Mouse (Mus musculus) neural tube, embryonic 13.5 days (tissue): ENCODE results near the gene Map3k1. TPM values are rescaled to one million over a fixed set of nuclear protein-coding genes. Genes with fewer than 3 reads are reported as not detected.

Experiments used
- ATAC-seq: fragments of 200-750 bp; cut with Nextera tagmentation; 2 replicates; pipeline ENCODE4 v1.8.0; 2017; ENCODE audit warnings: low read depth, mild to moderate bottlenecking, moderate TSS enrichment, moderate library complexity
- H3K27ac ChIP-seq: fragments of 300-500 bp; sonication (generic); replicated peaks from 2 replicates; pipeline ENCODE4 v1.5.1; 2015; ENCODE audit warnings: moderate library complexity, mild to moderate bottlenecking, inconsistent platforms
- H3K27me3 ChIP-seq: fragments of 300-500 bp; sonication (generic); 2 replicates; pipeline ENCODE4 v1.6.1; 2015; ENCODE audit warnings: mild to moderate bottlenecking, inconsistent platforms
- H3K36me3 ChIP-seq: fragments of 300-500 bp; sonication (generic); 2 replicates; pipeline ENCODE4 v1.6.1; 2015; ENCODE audit warnings: mild to moderate bottlenecking, inconsistent platforms
- H3K4me1 ChIP-seq: fragments of 300-500 bp; sonication (generic); replicated peaks from 2 replicates; pipeline ENCODE4 v1.6.1; 2015; ENCODE audit warnings: inconsistent platforms
- H3K4me2 ChIP-seq: fragments of 300-500 bp; sonication (generic); 2 replicates; pipeline ENCODE4 v1.6.1; 2015; ENCODE audit warnings: inconsistent platforms, mild to moderate bottlenecking, moderate library complexity
- H3K4me3 ChIP-seq: fragments of 300-500 bp; sonication (generic); 2 replicates; pipeline ENCODE4 v1.5.1; 2015; ENCODE audit warnings: mild to moderate bottlenecking, inconsistent platforms
- H3K9ac ChIP-seq: fragments of 300-500 bp; sonication (generic); 2 replicates; pipeline ENCODE4 v1.6.1; 2015; ENCODE audit warnings: moderate library complexity, mild to moderate bottlenecking, inconsistent platforms
- H3K9me3 ChIP-seq: fragments of 300-500 bp; sonication (generic); 2 replicates; pipeline ENCODE4 v1.6.1; 2016; ENCODE audit warnings: inconsistent platforms
- WGBS: fragments of 180-500 bp; shearing (Covaris S2); methylation state at CpG from one replicate; pipeline ENCODE4 v1.1.7; 2015; 5-methylcytosine and 5-hydroxymethylcytosine counted together
- polyA plus RNA-seq: library from polyadenylated mRNA; unstranded; fragments of >200 nt; fragmentation: Nextera tagmentation; extraction: Ambion mirVana; gene quantifications from 2 replicates; pipeline ENCODE4 v1.2.1, GENCODE M21; 2015

Map3k1 gene
- polyA plus RNA-seq, 1 experiment from 2014 or later = 12.2 TPM

DNA sequence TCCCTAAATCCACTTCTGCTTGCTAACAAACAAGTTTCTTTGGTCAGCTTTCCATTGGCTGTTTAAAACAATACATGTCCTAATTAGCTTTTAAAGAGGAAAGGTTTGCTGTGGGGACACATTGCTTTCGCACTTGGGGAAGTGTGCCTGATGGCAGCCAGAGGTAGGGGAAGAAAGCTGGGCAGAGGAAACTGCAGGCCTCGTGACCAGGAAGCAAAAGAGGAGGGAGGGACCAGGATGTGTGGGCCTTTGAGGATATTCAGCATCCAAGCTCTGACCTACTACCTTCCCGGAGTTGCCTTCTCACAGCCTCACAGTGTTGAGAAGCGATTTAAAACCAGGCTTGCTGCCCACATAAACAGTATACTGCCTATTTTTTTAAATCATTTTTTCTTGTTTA, 15.4 kb upstream of the Map3k1 start:
- no peaks in the 10 kb centered on the region for H3K4me1 ChIP-seq
- no peak overlapping the region for H3K4me3 ChIP-seq
- no peaks in the 10 kb centered on the region for H3K9me3 ChIP-seq
- H3K27me3 ChIP-seq = no peaks in the 10 kb centered on the region
- H3K27ac ChIP-seq = no peak overlapping the region
- no peak overlapping the region for H3K9ac ChIP-seq
- no peaks in the 10 kb centered on the region for H3K36me3 ChIP-seq
- H3K4me2 ChIP-seq = no peak overlapping the region
- 67% methylated on average over 4 of the region's 4 CpGs for WGBS
- no peak for ATAC-seq

DNA sequence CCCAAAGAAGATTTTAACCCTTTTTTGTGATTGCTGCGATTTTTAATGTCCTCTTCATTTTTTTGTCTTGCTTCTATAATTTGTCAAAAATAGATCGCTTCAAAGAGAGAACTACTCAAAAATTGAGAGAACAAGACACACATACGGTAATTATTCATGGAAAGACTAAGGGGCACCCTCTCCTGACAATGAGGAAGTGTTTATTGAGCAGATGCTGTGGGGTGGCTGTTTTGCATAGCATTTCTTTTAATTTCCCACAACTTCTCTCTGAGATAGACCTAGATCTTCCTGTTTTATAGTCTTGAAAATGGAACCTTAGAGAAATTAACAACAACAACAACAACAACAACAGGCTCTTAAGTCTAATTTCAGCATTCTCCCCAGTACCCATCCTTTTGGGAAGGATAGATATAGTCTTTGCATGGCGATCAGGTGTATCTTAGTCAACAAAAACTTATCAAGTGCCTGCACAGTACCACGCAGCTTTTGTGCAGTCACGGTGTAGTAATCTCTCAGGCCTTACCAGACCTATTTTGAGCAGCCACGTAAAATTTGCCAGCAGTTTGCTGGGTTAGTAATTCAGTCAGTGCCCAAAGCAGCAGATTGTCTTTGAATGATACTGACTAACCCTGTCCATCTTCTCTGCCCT, 13.1 kb upstream of the Map3k1 start:
- Histone ChIP-seq H3K4me3 (no peak overlapping the region), H3K4me1 (no peaks in the 10 kb centered on the region), H3K27me3 (no peaks in the 10 kb centered on the region), H3K4me2 (no peak overlapping the region), H3K36me3 (no peaks in the 10 kb centered on the region), H3K9me3 (no peaks in the 10 kb centered on the region), H3K9ac (no peak overlapping the region), H3K27ac (no peak overlapping the region)
- no peak for ATAC-seq
- WGBS = 90% methylated on average over 7 of the region's 7 CpGs

DNA sequence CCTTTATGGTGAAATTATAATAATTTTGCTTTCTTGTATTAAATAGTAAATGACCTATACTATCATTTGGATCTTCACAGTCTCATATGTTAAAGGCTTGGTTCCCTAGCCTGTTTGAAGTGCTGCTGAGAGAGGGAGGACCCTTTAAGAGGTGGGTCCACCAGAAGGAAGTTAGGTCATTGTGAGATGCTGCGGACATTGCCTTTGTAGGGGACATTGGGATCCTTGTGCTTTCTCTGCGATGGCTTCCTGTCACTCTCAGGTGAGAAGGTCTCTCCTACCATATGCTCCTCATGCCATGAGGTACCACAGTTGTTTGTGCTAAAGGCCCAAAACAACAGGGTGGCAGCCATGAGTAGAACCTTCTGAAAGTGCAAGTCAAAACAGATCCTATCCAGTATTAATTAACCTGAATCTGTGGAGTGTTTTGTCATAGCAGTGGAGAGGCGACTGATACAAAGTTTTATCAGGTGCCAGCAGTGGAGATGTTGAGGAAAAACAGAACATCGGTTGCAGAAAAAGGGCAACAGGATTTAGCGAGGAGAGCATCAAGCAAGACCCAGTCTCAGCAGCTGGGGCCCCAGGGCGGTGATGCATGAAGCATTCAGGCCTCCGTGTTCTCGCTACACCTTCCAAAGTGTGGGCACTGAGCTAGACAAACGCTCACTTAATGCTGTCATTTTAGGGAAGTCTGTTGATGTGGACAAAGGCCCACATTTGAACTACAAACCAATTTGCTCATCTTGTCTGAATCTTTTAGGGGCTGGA, 11.0 kb upstream of the Map3k1 start:
- Histone ChIP-seq H3K27ac (no peak overlapping the region), H3K9me3 (no peaks in the 10 kb centered on the region), H3K4me1 (no peaks in the 10 kb centered on the region), H3K4me3 (no peak overlapping the region), H3K27me3 (no peaks in the 10 kb centered on the region), H3K9ac (no peak overlapping the region), H3K4me2 (no peak overlapping the region), H3K36me3 (no peaks in the 10 kb centered on the region)
- no peak for ATAC-seq
- 86% methylated on average over 9 of the region's 9 CpGs for WGBS

DNA sequence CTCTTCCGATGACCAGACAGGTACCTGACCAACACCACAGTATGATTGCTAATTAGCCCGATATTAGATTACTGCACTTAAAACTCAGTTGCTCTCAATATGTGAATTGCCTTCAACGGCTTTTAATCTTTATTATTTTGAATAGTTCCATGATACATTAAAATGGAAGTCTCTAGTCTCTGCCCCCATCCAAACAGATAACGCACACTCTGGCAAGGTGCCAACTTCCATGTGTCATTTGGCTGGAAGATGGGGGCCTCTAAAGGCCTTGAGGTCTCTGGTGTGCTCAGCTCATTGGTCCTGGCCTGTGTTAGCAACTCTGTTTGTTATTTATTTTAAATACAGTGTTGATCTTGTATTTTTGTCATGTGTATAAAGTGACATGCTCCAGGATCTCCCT, 10.3 kb upstream of the Map3k1 start:
- Histone ChIP-seq H3K36me3 (no peaks in the 10 kb centered on the region), H3K4me3 (no peak overlapping the region), H3K9ac (no peak overlapping the region), H3K27me3 (no peaks in the 10 kb centered on the region), H3K4me1 (no peaks in the 10 kb centered on the region), H3K9me3 (no peaks in the 10 kb centered on the region), H3K4me2 (no peak overlapping the region), H3K27ac (no peak overlapping the region)
- no peak for ATAC-seq
- WGBS = 77% methylated on average over 4 of the region's 4 CpGs

DNA sequence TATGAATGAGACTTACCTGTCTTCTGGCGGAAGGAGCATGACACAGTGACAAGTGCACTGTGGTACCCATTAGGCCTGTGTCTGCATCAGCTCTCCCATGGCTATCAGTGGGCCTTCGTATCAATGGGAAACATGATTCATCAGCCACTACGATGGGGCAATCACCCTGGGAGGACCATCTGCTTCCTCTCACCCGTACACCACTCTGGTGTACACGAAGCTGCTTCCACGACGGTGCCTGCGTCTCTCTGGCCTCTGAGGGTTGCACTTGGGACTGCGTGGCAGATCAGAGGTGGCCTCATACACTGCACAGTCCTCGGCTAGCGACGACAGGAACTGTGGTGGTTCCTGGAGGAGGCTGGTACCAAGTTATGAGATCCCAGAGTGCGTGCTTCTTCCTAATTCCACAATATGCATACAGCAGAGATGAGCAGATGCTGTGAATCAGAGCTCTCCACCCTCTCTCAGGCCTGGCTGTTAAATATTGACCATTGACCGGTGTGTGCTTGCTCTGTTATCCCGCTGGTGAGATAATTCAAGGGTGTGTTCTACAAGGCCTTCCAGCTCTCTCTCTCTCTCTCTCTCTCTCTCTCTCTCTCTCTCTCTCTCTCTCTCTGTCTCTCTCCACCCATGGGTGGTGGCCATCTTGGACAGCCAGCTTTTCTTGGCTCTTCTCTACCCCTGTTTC, 9.6 kb upstream of the Map3k1 start:
- H3K4me3 ChIP-seq = no peak overlapping the region
- no peaks in the 10 kb centered on the region for H3K9me3 ChIP-seq
- no peak for ATAC-seq
- H3K4me2 ChIP-seq = no peak overlapping the region
- no peak overlapping the region for H3K27ac ChIP-seq
- no peaks in the 10 kb centered on the region for H3K4me1 ChIP-seq
- no peaks in the 10 kb centered on the region for H3K36me3 ChIP-seq
- WGBS = 81% methylated on average over 15 of the region's 15 CpGs
- no peak overlapping the region for H3K9ac ChIP-seq
- no peaks in the 10 kb centered on the region for H3K27me3 ChIP-seq

DNA sequence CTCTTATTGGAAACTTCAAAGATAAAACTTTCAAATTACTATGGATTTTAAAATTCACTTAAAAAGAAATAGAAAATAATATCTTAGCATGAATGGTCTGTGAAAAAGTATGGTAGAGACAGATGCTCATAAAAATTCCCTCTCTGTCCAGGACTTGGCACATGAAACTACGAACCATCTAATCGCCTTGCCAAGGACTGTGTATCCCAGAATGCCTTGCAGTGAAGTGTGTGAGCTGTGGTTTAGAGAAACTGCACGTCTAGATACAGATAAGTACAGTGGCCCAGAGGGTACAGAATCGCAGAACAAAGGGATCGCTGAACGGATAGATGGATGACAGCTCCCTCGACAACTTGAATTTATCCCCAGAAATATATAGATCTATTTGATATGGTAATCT, 9.0 kb upstream of the Map3k1 start:
- H3K36me3 ChIP-seq = no peaks in the 10 kb centered on the region
- WGBS = 82% methylated on average over 7 of the region's 7 CpGs
- H3K4me1 ChIP-seq = no peaks in the 10 kb centered on the region

DNA sequence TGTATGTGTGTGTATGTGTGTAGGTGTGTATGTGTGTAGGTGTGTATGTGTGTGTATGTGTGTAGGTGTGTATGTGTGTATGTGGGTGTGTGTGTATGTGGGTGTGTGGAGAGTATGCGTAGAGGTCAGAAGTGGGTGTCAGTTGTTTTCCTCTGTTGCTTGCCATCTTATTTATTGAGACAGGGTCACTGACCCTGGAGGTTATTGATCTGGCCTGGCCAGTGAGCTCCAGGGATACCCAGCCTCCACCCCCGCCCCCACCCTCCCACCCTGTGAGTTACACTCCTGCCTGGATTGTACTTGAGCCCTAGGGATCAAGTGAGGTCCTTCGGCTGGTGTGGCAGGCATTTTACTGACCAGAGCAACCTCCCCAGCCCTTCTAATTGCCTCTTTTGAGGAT, 7.6 kb upstream of the Map3k1 start:
- Histone ChIP-seq H3K4me3 (no peak overlapping the region), H3K36me3 (no peaks in the 10 kb centered on the region), H3K9ac (no peak overlapping the region), H3K4me2 (no peak overlapping the region), H3K9me3 (no peaks in the 10 kb centered on the region), H3K27me3 (no peaks in the 10 kb centered on the region), H3K27ac (no peak overlapping the region), H3K4me1 (no peaks in the 10 kb centered on the region)
- 58% methylated on average over 3 of the region's 3 CpGs for WGBS
- no peak for ATAC-seq

More for the DNA sequence above, 9.0 kb upstream of the Map3k1 start:
- Histone ChIP-seq H3K27ac (no peak overlapping the region), H3K4me2 (no peak overlapping the region), H3K4me3 (no peak overlapping the region), H3K27me3 (no peaks in the 10 kb centered on the region), H3K9me3 (no peaks in the 10 kb centered on the region), H3K9ac (no peak overlapping the region)
- ATAC-seq = no peak

DNA sequence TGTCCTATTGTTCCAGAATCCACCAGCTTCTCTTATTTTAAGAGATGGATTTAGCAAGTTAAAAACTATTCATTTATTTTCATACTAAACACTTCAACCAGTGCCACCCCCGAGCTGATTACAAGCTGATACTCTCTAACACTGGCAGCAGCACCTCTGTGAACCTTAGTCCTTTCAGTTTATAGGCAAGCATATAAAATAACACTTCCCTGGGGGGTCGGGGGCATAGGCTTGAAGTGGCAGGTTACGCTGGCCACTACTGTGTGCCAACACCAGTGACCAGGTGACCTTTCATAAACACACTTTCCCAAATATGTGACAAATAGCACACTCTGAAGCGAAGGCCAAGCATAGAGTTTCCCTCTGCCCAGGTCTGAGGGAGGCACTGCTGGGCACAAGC, 6.7 kb upstream of the Map3k1 start:
- Histone ChIP-seq H3K36me3 (no peaks in the 10 kb centered on the region), H3K27ac (no peak overlapping the region), H3K9me3 (no peaks in the 10 kb centered on the region), H3K27me3 (0 out of 2 replicates have a peak, but pooled peaks cover 7% of the 10 kb centered on the region), H3K9ac (no peak overlapping the region), H3K4me2 (no peak overlapping the region), H3K4me3 (no peak overlapping the region), H3K4me1 (no peaks in the 10 kb centered on the region)
- WGBS = 94% methylated on average over 4 of the region's 4 CpGs
- no peak for ATAC-seq

DNA sequence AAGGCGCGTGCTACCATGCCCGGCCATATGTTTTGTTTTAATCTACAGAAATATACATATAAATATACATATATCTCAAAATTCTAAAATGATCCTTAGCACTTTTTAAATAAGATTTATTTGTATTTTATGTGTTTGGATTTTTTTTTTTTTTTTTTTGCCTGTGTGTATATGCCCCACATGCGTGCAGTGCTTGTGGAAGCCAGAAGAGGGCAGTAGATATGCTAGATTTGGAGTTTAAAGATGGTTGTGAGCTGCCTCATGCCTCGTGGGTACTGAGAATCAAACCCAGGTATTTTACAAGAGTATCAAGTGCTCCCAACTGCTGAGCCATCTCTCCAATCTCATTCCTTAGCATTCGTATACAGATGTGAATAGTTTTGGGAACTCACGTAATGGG, 6.2 kb upstream of the Map3k1 start:
- H3K27me3 ChIP-seq = 0 out of 2 replicates have a peak, but pooled peaks cover 7% of the 10 kb centered on the region
- H3K27ac ChIP-seq = no peak overlapping the region
- H3K9ac ChIP-seq = no peak overlapping the region
- no peaks in the 10 kb centered on the region for H3K36me3 ChIP-seq
- no peak overlapping the region for H3K4me2 ChIP-seq
- WGBS = 97% methylated on average over 7 of the region's 7 CpGs
- H3K4me1 ChIP-seq = peaks cover 1% of the 10 kb centered on the region; the same call in 1 of the 2 replicates
- ATAC-seq = no peak
- no peak overlapping the region for H3K4me3 ChIP-seq
- no peaks in the 10 kb centered on the region for H3K9me3 ChIP-seq

DNA sequence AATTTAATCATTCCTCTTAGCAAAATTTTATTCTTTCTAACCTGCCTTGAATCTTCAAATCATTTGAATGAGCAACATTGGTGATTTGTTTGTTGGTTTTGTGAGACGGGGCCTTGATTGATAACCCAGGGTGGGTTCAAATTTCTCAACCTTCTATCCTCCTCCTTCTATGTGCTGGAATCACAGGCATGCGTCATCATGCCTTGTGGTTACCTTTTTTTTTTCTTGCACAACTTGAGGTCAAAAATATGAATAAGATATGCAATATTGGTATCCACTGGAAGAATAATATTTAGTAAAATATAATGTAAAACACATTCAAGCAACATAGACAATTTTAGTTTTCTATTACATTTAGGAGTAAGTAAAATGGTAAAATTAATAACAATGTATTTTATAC, 3.9 kb upstream of the Map3k1 start:
- Histone ChIP-seq H3K4me2 (no peak overlapping the region), H3K4me3 (no peak overlapping the region), H3K4me1 (peaks cover 6% of the 10 kb centered on the region; the same call in 1 of the 2 replicates), H3K9ac (no peak overlapping the region), H3K36me3 (no peaks in the 10 kb centered on the region), H3K9me3 (no peaks in the 10 kb centered on the region), H3K27me3 (0 out of 2 replicates have a peak, but pooled peaks cover 7% of the 10 kb centered on the region), H3K27ac (no peak overlapping the region)
- WGBS = 85% methylated on average over 2 of the region's 2 CpGs
- no peak for ATAC-seq

DNA sequence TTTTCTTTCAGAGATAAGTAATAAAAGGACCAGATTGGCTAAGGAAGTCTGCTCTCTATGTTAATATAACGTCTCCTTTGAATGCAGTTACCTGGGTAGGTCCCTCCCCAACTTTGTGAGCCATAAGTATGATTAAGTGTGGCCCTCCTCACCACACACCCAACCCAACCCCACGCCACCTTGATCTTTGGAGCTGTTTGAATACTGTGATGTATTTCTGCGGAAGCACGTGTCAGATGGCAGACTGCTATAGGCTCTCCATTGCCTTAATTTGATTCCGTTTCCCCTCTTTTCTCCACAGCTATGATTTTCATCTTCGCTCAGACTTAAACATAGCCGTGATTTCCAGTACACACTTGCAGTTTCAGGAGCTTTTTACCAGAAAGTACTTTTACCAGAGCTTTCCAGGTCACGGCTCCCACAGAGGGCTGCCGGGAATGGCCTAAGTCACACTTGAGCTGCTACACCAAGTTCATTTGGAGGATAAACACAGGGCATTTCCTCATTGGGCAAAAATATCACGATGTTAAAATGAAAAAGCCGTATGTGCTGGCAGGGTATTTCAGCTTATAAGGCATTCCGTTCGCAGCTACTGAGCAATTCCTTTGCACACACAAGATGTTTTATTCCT, 2.3 kb upstream of the Map3k1 start:
- Histone ChIP-seq H3K27me3 (0 out of 2 replicates have a peak, but pooled peaks cover 7% of the 10 kb centered on the region), H3K27ac (no peak overlapping the region), H3K4me1 (peaks cover 15% of the 10 kb centered on the region), H3K9ac (no peak overlapping the region), H3K4me2 (no peak overlapping the region), H3K4me3 (no peak overlapping the region), H3K36me3 (no peaks in the 10 kb centered on the region), H3K9me3 (no peaks in the 10 kb centered on the region)
- WGBS = 84% methylated on average over 13 of the region's 13 CpGs
- ATAC-seq = no peak
